Mouse (Mus musculus): ENCODE results near the gene Zfp422. TPM values are rescaled to one million over a fixed set of nuclear protein-coding genes. Genes with fewer than 3 reads are reported as not detected.

Zfp422 gene
- total and polyA plus RNA-seq, 2 experiments from 2014 or later, result 64.5 to 95.0 TPM

GRCm38 (mm10) chr6:116643881-116644280 is 15.1 kb upstream of the Zfp422 start:
- Histone ChIP-seq H3K4me2 (ENCODE audit: low read depth, low read length, poor library complexity, severe bottlenecking) (no peak overlapping the region), H3K9me3 (ENCODE audit: low read length) (no peaks in the 10 kb centered on the region), H3K27ac (ENCODE audit: low read depth, low read length) (no peak overlapping the region), H3K36me3 (ENCODE audit: insufficient read depth, low read length) (no peaks in the 10 kb centered on the region), H3K4me3 (ENCODE audit: low read depth, low read length) (no peak overlapping the region), H3K9ac (replicated peaks; ENCODE audit: low read length, poor library complexity, severe bottlenecking) (no peak overlapping the region), H3K27me3 (ENCODE audit: insufficient read depth, low read length) (no peaks in the 10 kb centered on the region), H3K4me1 (ENCODE audit: insufficient read depth, low read length) (no peaks in the 10 kb centered on the region)
- no peak for TF ChIP-seq CTCF (IDR thresholded peaks at IDR 0.05)
- DNase-seq (ENCODE audit: low spot score), result no peak
- WGBS, result 68% methylated on average over 4 of the region's 4 CpGs
- ATAC-seq (ENCODE audit: low FRiP score), result no peak

GRCm38 (mm10) chr6:116642942-116643341 is 14.1 kb upstream of the Zfp422 start:
- WGBS, result 88% methylated on average over 11 of the region's 11 CpGs
- Histone ChIP-seq H3K9ac (replicated peaks; ENCODE audit: low read length, poor library complexity, severe bottlenecking) (no peak overlapping the region), H3K27ac (ENCODE audit: low read depth, low read length) (no peak overlapping the region), H3K9me3 (ENCODE audit: low read length) (no peaks in the 10 kb centered on the region), H3K4me3 (ENCODE audit: low read depth, low read length) (no peak overlapping the region), H3K4me1 (ENCODE audit: insufficient read depth, low read length) (no peaks in the 10 kb centered on the region), H3K4me2 (ENCODE audit: low read depth, low read length, poor library complexity, severe bottlenecking) (no peak overlapping the region), H3K36me3 (ENCODE audit: insufficient read depth, low read length) (no peaks in the 10 kb centered on the region), H3K27me3 (ENCODE audit: insufficient read depth, low read length) (no peaks in the 10 kb centered on the region)
- DNase-seq (ENCODE audit: low spot score), result no peak
- TF ChIP-seq CTCF (IDR thresholded peaks at IDR 0.05), result no peak
- ATAC-seq (ENCODE audit: low FRiP score), result no peak

GRCm38 (mm10) chr6:116639663-116640062 is 10.9 kb upstream of the Zfp422 start:
- 60% methylated on average over 2 of the region's 2 CpGs for WGBS
- H3K27ac ChIP-seq (ENCODE audit: low read depth, low read length), result no peak overlapping the region
- H3K9ac ChIP-seq (replicated peaks; ENCODE audit: low read length, poor library complexity, severe bottlenecking), result no peak overlapping the region
- H3K4me1 ChIP-seq (ENCODE audit: insufficient read depth, low read length), result no peaks in the 10 kb centered on the region
- no peaks in the 10 kb centered on the region for H3K27me3 ChIP-seq (ENCODE audit: insufficient read depth, low read length)
- H3K9me3 ChIP-seq (ENCODE audit: low read length), result no peaks in the 10 kb centered on the region
- H3K36me3 ChIP-seq (ENCODE audit: insufficient read depth, low read length), result no peaks in the 10 kb centered on the region
- TF ChIP-seq CTCF (IDR thresholded peaks at IDR 0.05), result no peak
- no peak for DNase-seq (ENCODE audit: low spot score)
- ATAC-seq (ENCODE audit: low FRiP score), result no peak
- no peak overlapping the region for H3K4me2 ChIP-seq (ENCODE audit: low read depth, low read length, poor library complexity, severe bottlenecking)
- H3K4me3 ChIP-seq (ENCODE audit: low read depth, low read length), result no peak overlapping the region

GRCm38 (mm10) chr6:116638871-116639270 is 10.1 kb upstream of the Zfp422 start:
- DNase-seq (ENCODE audit: low spot score) (no peak), ATAC-seq (ENCODE audit: low FRiP score) (no peak)
- Histone ChIP-seq H3K9ac (replicated peaks; ENCODE audit: low read length, poor library complexity, severe bottlenecking) (no peak overlapping the region), H3K9me3 (ENCODE audit: low read length) (no peaks in the 10 kb centered on the region), H3K4me2 (ENCODE audit: low read depth, low read length, poor library complexity, severe bottlenecking) (no peak overlapping the region), H3K36me3 (ENCODE audit: insufficient read depth, low read length) (no peaks in the 10 kb centered on the region), H3K4me1 (ENCODE audit: insufficient read depth, low read length) (no peaks in the 10 kb centered on the region), H3K27ac (ENCODE audit: low read depth, low read length) (no peak overlapping the region), H3K4me3 (ENCODE audit: low read depth, low read length) (no peak overlapping the region), H3K27me3 (ENCODE audit: insufficient read depth, low read length) (no peaks in the 10 kb centered on the region)
- 77% methylated on average over 2 of the region's 2 CpGs for WGBS
- TF ChIP-seq CTCF (IDR thresholded peaks at IDR 0.05), result no peak

- no peaks in the 10 kb centered on the region for H3K9me3 ChIP-seq (ENCODE audit: low read length)
- no peaks in the 10 kb centered on the region for H3K36me3 ChIP-seq (ENCODE audit: insufficient read depth, low read length)
- H3K27ac ChIP-seq (ENCODE audit: low read depth, low read length), result no peak overlapping the region
- H3K9ac ChIP-seq (replicated peaks; ENCODE audit: low read length, poor library complexity, severe bottlenecking), result no peak overlapping the region
- no peak for TF ChIP-seq CTCF (IDR thresholded peaks at IDR 0.05)
- 91% methylated on average over 5 of the region's 5 CpGs for WGBS
- ATAC-seq (ENCODE audit: low FRiP score) (no peak), DNase-seq (ENCODE audit: low spot score) (no peak)
- no peaks in the 10 kb centered on the region for H3K27me3 ChIP-seq (ENCODE audit: insufficient read depth, low read length)
- no peaks in the 10 kb centered on the region for H3K4me1 ChIP-seq (ENCODE audit: insufficient read depth, low read length)
- H3K4me3 ChIP-seq (ENCODE audit: low read depth, low read length), result no peak overlapping the region
- H3K4me2 ChIP-seq (ENCODE audit: low read depth, low read length, poor library complexity, severe bottlenecking), result no peak overlapping the region
These were observed 8.7 kb upstream of the Zfp422 start for GRCm38 (mm10) chr6:116637496-116637895.

GRCm38 (mm10) chr6:116636581-116637235 is 7.9 kb upstream of the Zfp422 start:
- 81% methylated on average over 9 of the region's 9 CpGs for WGBS

More at GRCm38 (mm10) chr6:116636581-116637235, 7.9 kb upstream of the Zfp422 start:
- no peaks in the 10 kb centered on the region for H3K9me3 ChIP-seq (ENCODE audit: low read length)
- no peaks in the 10 kb centered on the region for H3K4me1 ChIP-seq (ENCODE audit: insufficient read depth, low read length)
- no peak overlapping the region for H3K4me2 ChIP-seq (ENCODE audit: low read depth, low read length, poor library complexity, severe bottlenecking)
- no peak overlapping the region for H3K4me3 ChIP-seq (ENCODE audit: low read depth, low read length)
- H3K9ac ChIP-seq (replicated peaks; ENCODE audit: low read length, poor library complexity, severe bottlenecking), result no peak overlapping the region
- ATAC-seq (ENCODE audit: low FRiP score) (no peak), DNase-seq (ENCODE audit: low spot score) (no peak)
- no peak overlapping the region for H3K27ac ChIP-seq (ENCODE audit: low read depth, low read length)
- H3K27me3 ChIP-seq (ENCODE audit: insufficient read depth, low read length), result no peaks in the 10 kb centered on the region
- TF ChIP-seq CTCF (IDR thresholded peaks at IDR 0.05), result no peak
- H3K36me3 ChIP-seq (ENCODE audit: insufficient read depth, low read length), result no peaks in the 10 kb centered on the region

Data from midbrain, postnatal 0 days (tissue).